Mouse (Mus musculus) right cerebral cortex, adult 18-20 months (tissue): ENCODE results near the gene Susd1.

ENCODE experiments used
- DNase-seq: peaks from one replicate; pipeline ENCODE4 v3.0.0; 2022; ENCODE audit warnings: mixed read lengths

Susd1 gene

DNA sequence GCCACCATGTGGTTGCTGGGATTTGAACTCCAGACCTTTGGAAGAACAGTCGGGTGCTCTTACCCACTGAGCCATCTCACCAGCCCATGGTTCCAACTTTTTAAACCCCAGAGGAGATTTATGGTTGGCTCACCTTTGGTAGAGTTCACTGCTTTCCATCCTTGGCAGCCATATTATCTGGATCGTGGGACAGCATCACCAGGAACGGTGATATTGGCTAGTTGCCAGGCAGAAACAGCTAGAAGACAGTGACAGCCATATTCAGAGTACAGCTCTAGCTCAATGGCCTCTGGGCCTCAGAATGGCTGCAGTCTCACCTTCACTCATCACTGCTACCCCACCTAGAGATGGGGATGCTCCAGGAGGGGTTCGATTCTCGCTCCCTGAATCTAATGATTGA, 159.3 kb downstream of the Susd1 start:
- no peak for DNase-seq

DNA sequence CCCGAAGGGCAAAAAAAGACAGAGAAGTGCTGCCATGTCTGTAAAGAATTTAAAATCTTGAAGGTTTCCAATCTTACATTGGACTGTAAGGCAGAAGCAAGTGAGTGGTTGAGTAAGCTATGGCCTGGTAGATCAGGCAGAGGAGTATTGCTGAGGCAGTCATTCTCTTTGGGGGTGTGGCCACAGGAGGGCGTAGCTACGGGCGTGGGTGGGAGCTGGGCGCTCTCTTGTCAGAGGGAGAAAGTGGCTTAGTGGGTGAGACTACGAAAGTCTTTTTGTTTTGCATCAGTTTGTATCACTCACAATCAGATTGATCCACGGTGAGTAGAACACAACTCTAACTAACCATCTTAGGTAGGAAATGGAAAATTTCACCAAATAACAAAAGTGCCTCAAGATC, 160.0 kb downstream of the Susd1 start:
- DNase-seq = no peak

DNA sequence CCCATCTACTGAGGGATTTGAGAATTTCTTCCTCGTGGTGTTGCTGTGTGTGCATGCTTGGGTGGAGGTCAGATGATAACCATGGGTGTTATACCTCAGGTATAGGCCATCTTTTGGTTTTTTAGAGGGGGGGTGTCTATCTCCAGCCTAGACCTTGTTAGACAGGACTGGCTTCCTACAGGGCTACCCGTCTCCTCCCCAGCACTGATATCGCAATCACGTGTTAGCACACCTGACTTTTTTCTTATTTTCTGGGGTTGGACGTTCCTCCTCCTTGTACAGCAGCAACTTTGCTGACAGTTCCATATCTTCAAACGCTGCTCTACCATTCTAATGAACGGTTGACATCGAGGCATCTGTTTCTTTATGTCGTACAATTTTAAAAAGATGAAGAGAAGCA, 160.5 kb downstream of the Susd1 start:
- DNase-seq = no peak

DNA sequence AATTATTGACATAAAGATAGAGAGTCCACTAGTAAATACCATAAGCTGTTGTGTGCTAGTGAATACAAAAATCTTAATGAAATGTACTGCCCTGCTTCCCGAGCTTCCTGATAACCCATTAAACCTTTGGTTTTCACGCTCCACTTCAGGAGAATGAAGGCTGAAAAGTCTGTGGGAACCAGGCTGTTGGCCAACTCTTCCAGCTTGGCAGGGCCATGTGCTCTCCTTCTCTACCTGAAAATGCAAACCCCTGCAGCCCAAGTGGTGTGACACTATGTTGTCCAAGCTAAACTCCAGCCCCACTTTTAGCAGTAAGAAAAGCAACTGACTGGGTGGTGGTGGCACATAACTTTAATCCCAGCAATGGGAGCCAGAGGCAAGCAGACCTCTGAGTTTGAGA, 162.5 kb downstream of the Susd1 start:
- no peak for DNase-seq

DNA sequence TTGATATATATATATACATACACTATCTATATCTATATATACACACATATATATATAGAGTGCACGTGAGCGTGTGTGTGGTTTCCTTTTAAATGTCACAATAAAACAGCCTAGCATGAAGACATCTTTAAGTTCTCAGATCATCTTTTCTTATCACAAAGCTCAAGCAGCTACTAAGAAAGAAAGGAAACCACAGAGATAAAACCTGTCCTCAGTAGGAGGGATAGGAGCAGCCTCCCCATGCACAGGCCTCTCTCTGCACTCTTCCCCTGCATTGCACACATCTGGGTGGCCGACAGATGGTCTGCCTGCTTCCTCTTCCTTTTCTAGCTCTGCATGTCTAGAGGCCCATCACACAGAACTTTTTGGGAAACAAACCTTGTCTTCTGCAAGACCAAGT, 162.9 kb downstream of the Susd1 start:
- no peak for DNase-seq

DNA sequence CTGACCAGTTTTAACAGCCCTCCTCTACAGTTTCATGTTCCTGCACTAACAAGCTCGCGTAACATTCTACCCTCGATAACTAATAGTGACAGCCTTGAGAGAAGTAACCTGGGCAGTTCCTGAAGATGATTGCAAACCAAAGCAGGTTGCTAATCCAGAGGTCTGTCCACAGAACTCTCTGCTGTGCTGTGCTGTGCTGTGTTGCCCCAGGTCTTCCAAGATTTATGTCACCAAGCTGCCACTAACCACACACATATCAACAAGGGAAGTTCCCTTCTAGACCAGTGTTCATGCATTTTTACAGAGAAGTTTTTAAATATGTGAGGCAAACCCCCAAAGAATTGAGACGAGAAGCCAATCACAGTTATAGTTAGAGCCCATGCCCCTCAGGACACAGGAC, 164.3 kb downstream of the Susd1 start:
- DNase-seq = no peak

DNA sequence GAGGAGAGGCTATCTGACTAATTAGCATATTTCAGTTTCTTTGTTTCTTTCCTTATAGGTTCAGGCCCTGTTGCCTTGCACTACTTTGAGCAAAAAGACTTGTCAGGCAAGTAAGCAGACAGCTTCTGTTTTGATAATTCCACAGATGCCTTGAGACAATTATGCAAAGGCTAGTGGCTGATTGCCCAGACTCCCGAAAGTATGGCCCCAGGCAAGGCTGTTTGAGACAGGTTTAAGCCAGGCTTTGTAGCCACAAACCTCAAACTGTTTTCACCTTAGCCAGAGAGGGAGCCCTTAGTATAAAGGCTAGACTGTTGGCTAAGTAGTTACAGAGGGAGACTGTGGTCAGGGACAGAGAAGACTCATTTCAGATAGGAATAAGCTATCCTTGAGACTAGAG, 165.1 kb downstream of the Susd1 start:
- DNase-seq = no peak

DNA sequence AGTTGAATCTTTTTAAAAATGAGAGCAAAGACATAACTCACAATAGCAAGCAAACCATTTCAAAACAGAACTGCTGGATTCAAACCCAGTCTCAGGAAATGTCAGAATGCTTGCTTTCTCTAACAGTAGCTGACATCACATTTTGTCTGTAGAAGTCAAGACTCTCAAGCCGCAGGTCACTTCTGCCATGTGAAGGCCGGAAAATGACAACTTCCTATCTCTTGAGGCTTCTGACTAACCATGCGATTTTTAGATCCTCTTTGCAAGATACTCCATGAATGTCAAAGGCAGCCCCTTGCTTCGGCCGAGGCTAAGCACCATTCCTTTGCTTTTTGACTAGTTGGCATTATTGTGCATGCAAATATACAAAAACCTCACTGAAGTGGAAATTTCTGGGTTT, 172.8 kb downstream of the Susd1 start:
- DNase-seq = no peak

DNA sequence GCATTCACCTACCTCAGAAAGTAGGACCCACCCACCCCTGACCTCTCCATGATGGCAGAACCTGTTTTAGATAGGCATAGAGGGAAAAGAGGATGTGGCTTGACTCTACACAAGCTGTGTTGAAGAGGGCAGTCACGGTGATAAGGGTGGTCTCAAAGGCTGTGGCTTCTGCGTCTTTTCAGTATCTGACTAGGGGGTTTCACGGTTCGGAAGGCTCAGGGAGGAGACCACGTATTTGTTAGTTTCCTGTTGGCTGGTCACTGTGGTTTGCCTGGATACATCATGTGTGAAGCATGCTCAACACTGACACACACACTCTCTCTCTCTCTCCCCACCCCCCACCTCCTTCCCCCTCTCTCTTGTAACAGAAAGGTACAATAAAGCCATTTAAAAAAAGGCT, 173.3 kb downstream of the Susd1 start:
- DNase-seq = no peak
